Mouse (Mus musculus) neural tube, embryonic 11.5 days (tissue): ENCODE results near the gene Hist1h2ak. TPM values are rescaled to one million over a fixed set of nuclear protein-coding genes. Genes with fewer than 3 reads are reported as not detected.
"Not testable (repeated sequence)": the region's sequence is repeated elsewhere in the genome, so short reads cannot be mapped to it uniquely, and the experiment has no call there.

ENCODE experiments used
- ATAC-seq: fragments of 200-750 bp; cut with Nextera tagmentation; 2 replicates; pipeline ENCODE4 v1.8.0; 2017; ENCODE audit warnings: moderate number of reproducible peaks, mild to moderate bottlenecking, moderate TSS enrichment, moderate library complexity; ENCODE audit not compliant: insufficient read depth, low FRiP score, low TSS enrichment
- DNase-seq: peaks from one replicate; pipeline ENCODE4 v3.0.0-alpha.2; 2015; ENCODE audit warnings: low spot score
- H3K27ac ChIP-seq: fragments of 300-500 bp; sonication (generic); 2 replicates; pipeline ENCODE4 v1.5.1; 2014; ENCODE audit warnings: low read depth, mild to moderate bottlenecking, low read length
- H3K27me3 ChIP-seq: fragments of 300-500 bp; sonication (generic); 2 replicates; pipeline ENCODE4 v1.6.1; 2014; ENCODE audit warnings: mild to moderate bottlenecking, low read length, mixed read lengths; ENCODE audit not compliant: control insufficient read depth, insufficient read depth
- H3K36me3 ChIP-seq: fragments of 300-500 bp; sonication (generic); 2 replicates; pipeline ENCODE4 v1.6.1; 2014; ENCODE audit warnings: mild to moderate bottlenecking, low read length, moderate library complexity, mixed read lengths; ENCODE audit not compliant: control insufficient read depth, insufficient read depth
- H3K4me1 ChIP-seq: fragments of 300-500 bp; sonication (generic); 2 replicates; pipeline ENCODE4 v1.6.1; 2014; ENCODE audit warnings: low read length, mixed read lengths; ENCODE audit not compliant: control insufficient read depth, insufficient read depth
- H3K4me2 ChIP-seq: fragments of 300-500 bp; sonication (generic); 2 replicates; pipeline ENCODE4 v1.6.1; 2014; ENCODE audit warnings: low read depth, mild to moderate bottlenecking, moderate library complexity
- H3K4me3 ChIP-seq: fragments of 300-500 bp; sonication (generic); 2 replicates; pipeline ENCODE4 v1.5.1; 2014; ENCODE audit warnings: low read depth, low read length
- H3K9ac ChIP-seq: fragments of 300-500 bp; sonication (generic); 2 replicates; pipeline ENCODE4 v1.6.1; 2014; ENCODE audit warnings: mild to moderate bottlenecking, low read length
- H3K9me3 ChIP-seq: fragments of 300-500 bp; sonication (generic); 2 replicates; pipeline ENCODE4 v1.6.1; 2016; ENCODE audit warnings: low read length; ENCODE audit not compliant: control insufficient read depth
- WGBS: fragments of 180-500 bp; shearing (Covaris S2); extraction: QIAGEN DNeasy Blood & Tissue Kit; methylation state at CpG from one replicate; pipeline ENCODE4 v1.1.7; 2014; 5-methylcytosine and 5-hydroxymethylcytosine counted together
- polyA plus RNA-seq: library from polyadenylated mRNA; unstranded; fragments of >200 nt; fragmentation: Nextera tagmentation; extraction: Ambion mirVana; gene quantifications from 2 replicates; pipeline ENCODE4 v1.2.1, GENCODE M21; 2014

The Hist1h2ak gene
- polyA plus RNA-seq, 1 experiment from 2014 or later = 8.1 TPM

- H3K4me1 ChIP-seq = peaks cover 18% of the 10 kb centered on the region; the same call in 1 of the 2 replicates
- WGBS = 4% methylated on average over 8 of the region's 8 CpGs
- H3K27ac ChIP-seq = peak overlapping the region; percentile 81
Measured at GRCm38 (mm10) chr13:21786189-21786898, 32.7 kb upstream of the Hist1h2ak start.

GRCm38 (mm10) chr13:21784311-21784710 is 30.7 kb upstream of the Hist1h2ak start:
- H3K9ac ChIP-seq = peak overlapping the region; percentile 55
- no peaks in the 10 kb centered on the region for H3K9me3 ChIP-seq
- H3K4me1 ChIP-seq = peaks cover 13% of the 10 kb centered on the region; the same call in 1 of the 2 replicates
- no peak overlapping the region for H3K4me3 ChIP-seq
- 16% methylated on average over 6 of the region's 6 CpGs for WGBS
- peak overlapping the region; percentile 87 for H3K27ac ChIP-seq
- ATAC-seq = no peak
- H3K27me3 ChIP-seq = no peaks in the 10 kb centered on the region
- peak overlapping the region; percentile 50 for H3K4me2 ChIP-seq
- H3K36me3 ChIP-seq = no peaks in the 10 kb centered on the region
- no peak for DNase-seq

More at GRCm38 (mm10) chr13:21786189-21786898, 32.7 kb upstream of the Hist1h2ak start:
- Histone ChIP-seq H3K9me3 (no peaks in the 10 kb centered on the region), H3K4me2 (peak overlapping the region; percentile 43), H3K9ac (peak overlapping the region; percentile 57), H3K27me3 (no peaks in the 10 kb centered on the region), H3K36me3 (no peaks in the 10 kb centered on the region), H3K4me3 (peak overlapping the region; percentile 25)
- ATAC-seq (no peak), DNase-seq (peak; percentile 42)

- Histone ChIP-seq H3K4me3 (peak overlapping the region; percentile 38), H3K4me2 (peak overlapping the region; percentile 50), H3K9me3 (no peaks in the 10 kb centered on the region), H3K27ac (peak overlapping the region; percentile 87), H3K27me3 (no peaks in the 10 kb centered on the region), H3K9ac (peak overlapping the region; percentile 55), H3K36me3 (no peaks in the 10 kb centered on the region), H3K4me1 (peaks cover 13% of the 10 kb centered on the region; the same call in 1 of the 2 replicates)
- DNase-seq = peak; percentile 53
- ATAC-seq = no peak
- 3% methylated on average over 9 of the region's 9 CpGs for WGBS
Measured at GRCm38 (mm10) chr13:21783734-21784161, 30.1 kb upstream of the Hist1h2ak start.

GRCm38 (mm10) chr13:21783255-21783617 is 29.6 kb upstream of the Hist1h2ak start, which contains the start of gene Hist1h3i:
Gene Hist1h3i, minus strand, starts transcription at chr13:21783370.
- peak within 1 kb of the TSS; percentile 60 for H3K9ac ChIP-seq
- WGBS = 0% methylated on average over 13 of the region's 20 CpGs

DNA sequence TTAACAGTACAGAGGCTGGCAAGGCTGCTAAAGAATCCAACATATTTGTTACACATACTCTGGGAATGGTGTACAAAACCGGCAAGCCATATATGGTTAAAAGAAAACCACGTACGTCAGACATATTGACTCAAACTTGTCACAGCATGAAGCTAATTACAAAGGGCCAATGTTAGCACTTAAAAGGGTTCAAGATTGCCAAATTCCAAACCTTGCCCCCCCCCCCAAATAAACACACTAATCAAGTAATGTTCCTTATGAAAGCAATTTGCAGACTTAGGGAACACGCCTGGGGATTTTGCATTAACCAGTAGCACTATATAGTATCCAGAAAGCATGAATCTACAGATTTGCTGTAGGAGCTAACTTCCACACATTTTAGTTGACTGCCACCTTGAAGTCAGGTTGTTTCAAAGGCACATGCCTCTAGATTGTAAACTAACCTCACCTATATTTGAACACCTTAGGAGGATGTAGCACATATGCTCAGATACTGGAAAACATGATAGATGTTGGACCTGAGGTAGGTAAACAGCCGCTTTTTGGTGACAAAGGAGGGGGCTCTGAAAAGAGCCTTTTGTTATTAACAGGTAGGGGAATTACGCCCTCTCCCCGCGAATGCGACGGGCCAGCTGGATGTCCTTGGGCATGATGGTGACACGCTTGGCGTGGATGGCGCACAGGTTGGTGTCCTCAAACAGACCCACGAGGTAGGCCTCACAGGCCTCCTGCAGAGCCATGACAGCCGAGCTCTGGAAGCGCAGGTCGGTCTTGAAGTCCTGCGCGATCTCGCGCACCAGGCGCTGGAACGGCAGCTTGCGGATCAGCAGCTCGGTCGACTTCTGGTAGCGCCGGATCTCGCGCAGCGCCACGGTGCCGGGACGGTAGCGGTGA is 29.0 kb upstream of the Hist1h2ak start:
- under 1% methylated on average over 14 of the region's 35 CpGs for WGBS
- H3K4me3 ChIP-seq = peak overlapping the region; percentile 38
- not testable (repeated sequence) for ATAC-seq, H3K27me3 ChIP-seq, H3K9me3 ChIP-seq, H3K36me3 ChIP-seq
- peak overlapping the region; percentile 60 for H3K9ac ChIP-seq
- H3K27ac ChIP-seq = peak overlapping the region; percentile 83
- H3K4me2 ChIP-seq = peak overlapping the region; percentile 66
- peak; percentile 53 for DNase-seq
- peaks cover 13% of the 10 kb centered on the region; the same call in 1 of the 2 replicates for H3K4me1 ChIP-seq

More at GRCm38 (mm10) chr13:21783255-21783617, 29.6 kb upstream of the Hist1h2ak start, which contains the start of gene Hist1h3i:
- ATAC-seq = peak; percentile 60
- H3K4me2 ChIP-seq = peak within 1 kb of the TSS; percentile 66
- peak within 1 kb of the TSS; percentile 87 for H3K27ac ChIP-seq
- H3K9me3 ChIP-seq = no peaks in the 10 kb centered on the region
- no peaks in the 10 kb centered on the region for H3K27me3 ChIP-seq
- H3K4me1 ChIP-seq = peaks cover 13% of the 10 kb centered on the region; the same call in 1 of the 2 replicates
- DNase-seq = peak; percentile 68
- H3K4me3 ChIP-seq = peak within 1 kb of the TSS; percentile 38
- no peaks in the 10 kb centered on the region for H3K36me3 ChIP-seq

- H3K27me3 ChIP-seq = no peaks in the 10 kb centered on the region
- 89% methylated on average over 1 of the region's 1 CpGs for WGBS
- H3K9ac ChIP-seq = no peak overlapping the region
- H3K9me3 ChIP-seq = no peaks in the 10 kb centered on the region
- ATAC-seq (no peak), DNase-seq (no peak)
- no peaks in the 10 kb centered on the region for H3K36me3 ChIP-seq
- no peak overlapping the region for H3K4me3 ChIP-seq
- no peak overlapping the region for H3K4me2 ChIP-seq
- H3K4me1 ChIP-seq = peaks cover 13% of the 10 kb centered on the region; the same call in 1 of the 2 replicates
- no peak overlapping the region for H3K27ac ChIP-seq
Measured at GRCm38 (mm10) chr13:21781639-21782038, 28.0 kb upstream of the Hist1h2ak start.

DNA sequence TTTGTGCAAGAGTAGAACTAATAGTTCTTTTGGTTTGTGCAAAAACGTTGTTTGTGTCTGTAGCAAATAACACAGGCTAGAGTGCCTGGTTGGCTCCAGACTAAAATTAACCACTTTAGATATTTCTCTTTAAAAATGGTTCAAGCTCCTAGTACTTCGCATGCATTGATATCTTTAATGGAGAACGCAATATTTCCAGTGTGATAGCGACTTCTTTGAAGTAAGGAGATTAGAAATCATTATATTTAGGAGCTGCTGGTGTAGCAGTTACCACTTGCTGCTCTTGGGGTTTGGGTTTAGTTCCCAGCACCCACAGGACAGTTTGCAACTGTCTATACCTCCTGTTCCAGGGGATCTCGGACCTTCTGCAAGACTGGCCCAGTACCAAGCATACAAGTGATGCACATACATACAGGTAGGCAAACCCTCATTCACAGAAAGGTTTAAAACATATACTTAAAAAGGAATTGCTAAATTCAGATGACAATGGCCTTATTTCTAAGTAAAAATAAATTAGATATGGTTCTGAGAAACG is 27.5 kb upstream of the Hist1h2ak start:
- H3K4me1 ChIP-seq = peaks cover 10% of the 10 kb centered on the region; the same call in 1 of the 2 replicates
- H3K27me3 ChIP-seq = no peaks in the 10 kb centered on the region
- 47% methylated on average over 6 of the region's 6 CpGs for WGBS
- no peak for DNase-seq
- peak overlapping the region; percentile 37; the same call in 1 of the 2 replicates for H3K4me3 ChIP-seq
- H3K4me2 ChIP-seq = peak overlapping the region; percentile 77
- ATAC-seq = no peak
- H3K36me3 ChIP-seq = no peaks in the 10 kb centered on the region
- no peaks in the 10 kb centered on the region for H3K9me3 ChIP-seq
- H3K27ac ChIP-seq = 0 out of 2 replicates have a peak overlapping the region, but pooled peaks have one; percentile 29
- H3K9ac ChIP-seq = no peak overlapping the region; the same call in 1 of the 2 replicates
